Mouse (Mus musculus) gastrocnemius, postnatal 14 days (tissue): ENCODE results near the gene Rxylt1. TPM values are rescaled to one million over a fixed set of nuclear protein-coding genes. Genes with fewer than 3 reads are reported as not detected.
A peak's percentile ranks its signal among the peaks of the same experiment; 100 is the strongest.

ENCODE experiments used
- DNase-seq: peaks from one replicate; pipeline ENCODE4 v3.0.0; 2021; ENCODE audit warnings: mixed read lengths
- intact Hi-C: fragments of 180-260 bp; cut with DNase I; formaldehyde crosslinking; loops from one replicate; pipeline ENCODE4 v1.15.1; 2025; ENCODE audit warnings: low total_unique reads
- long read RNA-seq, 2 experiments: library from polyadenylated mRNA; stranded (forward); transcript quantifications; one replicate each; pipeline ENCODE4 v2.0.0; 2021
- total RNA-seq, 2 experiments: library from RNA; stranded (reverse); gene quantifications; 2 replicates each; pipeline ENCODE4 v1.2.3; 2021

Rxylt1 gene
- 10 to 100 TPM; 24.5 to 31.5 TPM for total RNA-seq
- long read RNA-seq, experiment 1, full-length matches to known transcripts: 22 of 27 reads
- long read RNA-seq, experiment 1, partial matches to known transcripts: 0 of 27 reads
- long read RNA-seq, experiment 1, other reads (novel, unspliced or antisense): 5 of 27 reads
- long read RNA-seq, experiment 2, full-length matches to known transcripts: 22 of 41 reads
- long read RNA-seq, experiment 2, partial matches to known transcripts: 1 of 41 reads
- long read RNA-seq, experiment 2, other reads (novel, unspliced or antisense): 18 of 41 reads

DNA sequence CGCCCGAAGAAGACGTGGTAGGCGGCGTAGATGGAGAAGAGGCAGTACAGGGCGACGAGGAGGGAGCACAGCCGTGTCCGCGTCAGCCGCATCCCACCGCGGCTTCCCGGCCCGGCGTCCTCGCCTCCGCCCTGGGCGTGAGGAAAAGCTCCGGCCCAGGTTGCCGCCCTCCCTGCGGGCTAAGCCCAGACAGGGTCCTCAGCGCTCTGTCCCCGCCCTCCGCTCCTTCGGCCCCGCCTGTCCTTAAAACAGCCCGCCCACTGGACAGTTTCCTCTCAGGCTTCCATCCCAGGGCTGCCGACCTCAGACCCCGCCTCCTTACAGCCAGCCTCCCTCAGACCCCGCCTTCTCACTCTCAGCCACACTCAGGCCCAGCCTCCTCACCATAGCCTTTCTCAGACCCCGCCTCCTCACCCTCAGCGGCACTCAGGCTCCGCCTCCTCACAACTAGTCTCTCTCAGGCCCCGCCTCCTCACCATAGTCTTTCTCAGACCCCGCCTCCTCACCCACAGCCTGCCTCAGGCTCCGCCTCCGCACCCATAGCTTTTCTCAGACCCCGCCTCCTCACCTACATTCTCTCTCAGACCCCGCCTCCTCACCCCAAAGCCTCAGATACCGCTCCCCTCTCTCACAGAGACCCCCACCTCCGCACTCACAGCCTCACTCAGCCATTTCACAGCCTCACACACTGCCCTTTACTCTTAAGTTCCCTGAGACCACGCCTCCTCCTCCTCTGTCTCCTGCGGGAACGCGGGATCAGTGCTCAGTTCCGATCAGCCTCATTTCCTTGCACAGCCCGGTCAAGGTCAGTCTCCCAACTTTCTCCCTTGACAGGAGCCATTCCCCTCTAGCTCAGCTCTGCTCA, at the start of gene Rxylt1:
Gene Rxylt1, minus strand, starts transcription at position 392 of the 865 bp plus-strand sequence.
- intact Hi-C loops: no loop called here
- DNase-seq: peak; percentile 95

DNA sequence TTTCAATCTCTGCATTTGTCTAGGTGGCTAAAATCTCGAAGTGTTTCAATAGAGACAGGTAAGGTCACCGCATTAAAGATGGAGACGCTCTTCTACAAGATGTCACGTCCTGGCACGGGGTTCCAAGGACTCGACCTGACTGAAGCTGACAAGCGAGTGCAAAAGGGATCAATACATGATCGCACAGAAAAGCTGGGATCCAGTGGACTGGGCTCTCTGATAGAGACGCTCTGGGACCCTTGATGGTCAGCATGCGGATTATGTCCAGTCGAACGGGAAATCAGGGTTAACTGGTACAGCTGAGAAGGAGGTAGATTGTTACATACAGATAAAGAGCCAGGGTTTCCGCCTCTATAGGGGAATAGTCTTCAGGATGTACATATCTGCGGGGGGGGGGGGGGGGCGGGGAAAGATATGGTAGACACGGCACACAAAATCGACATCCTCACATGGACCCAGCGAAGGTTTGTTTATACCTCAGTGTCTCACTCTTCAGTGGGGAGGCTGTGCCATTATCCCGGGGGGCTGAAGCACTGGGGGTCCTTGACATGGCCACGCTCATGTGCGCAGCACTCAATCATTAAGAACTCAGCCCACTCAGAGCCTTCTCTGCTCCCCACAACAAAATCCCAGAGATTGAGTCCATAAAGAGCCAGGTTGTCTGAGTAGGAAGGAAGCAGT, 24.3 kb upstream of the Rxylt1 start:
- DNase-seq: no peak
- intact Hi-C loops: no loop called here

DNA sequence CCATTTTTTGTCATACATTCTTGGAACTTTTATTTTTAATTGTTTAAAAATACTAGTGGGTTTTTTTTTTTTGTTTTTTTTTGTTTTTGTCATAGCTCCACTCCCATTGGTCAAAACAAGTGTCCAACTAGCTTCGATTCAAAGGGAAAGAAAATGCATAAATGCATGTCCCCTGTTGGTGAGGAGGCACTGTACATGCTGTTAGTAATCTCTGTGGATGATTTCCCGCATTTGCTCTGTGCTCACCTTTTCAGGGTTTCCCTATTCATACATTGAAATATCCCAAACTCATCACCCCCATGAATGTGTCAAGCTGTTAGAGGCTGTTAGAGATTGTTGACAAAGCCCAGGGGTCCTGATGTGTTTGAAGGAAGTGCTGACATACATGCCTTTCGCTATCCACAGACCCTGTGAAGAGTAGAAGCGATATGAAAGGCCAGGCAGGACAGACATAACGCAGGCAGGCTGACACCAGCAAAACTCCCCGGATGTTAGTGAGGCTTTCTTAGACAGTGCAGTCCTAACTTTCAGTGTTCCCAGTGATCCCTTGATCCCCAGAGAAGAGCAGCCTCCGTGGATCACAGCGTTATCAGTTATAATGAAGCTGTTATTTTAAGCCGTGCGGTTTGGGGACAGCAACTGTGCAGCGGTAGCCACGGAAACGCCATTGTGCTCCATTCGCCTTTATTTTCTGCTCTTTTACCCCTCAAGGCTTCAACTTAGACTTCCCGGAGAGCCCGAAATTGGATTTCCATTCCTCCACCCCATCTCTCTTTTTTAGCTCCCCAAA, 23.5 kb upstream of the Rxylt1 start:
- no peak for DNase-seq
- intact Hi-C loops: no loop called here

DNA sequence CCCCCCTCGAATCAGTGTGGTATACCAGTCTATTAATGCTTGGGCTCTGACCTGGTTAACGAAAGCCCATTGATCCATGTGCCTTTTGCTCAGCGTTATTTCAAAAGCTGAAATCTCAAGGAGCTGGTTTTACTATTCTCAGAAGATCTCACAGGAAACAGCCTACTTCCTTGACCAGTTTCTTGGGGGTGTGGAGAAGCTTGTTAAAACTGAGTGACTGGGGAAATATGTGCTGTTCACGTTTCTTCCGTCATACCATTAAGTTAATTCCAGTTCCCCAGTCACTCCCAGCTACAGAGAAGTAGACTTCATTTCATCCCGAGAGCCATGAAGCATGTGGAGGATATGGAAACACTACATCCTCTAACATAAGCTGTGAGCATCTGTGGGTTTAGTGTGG, 22.3 kb upstream of the Rxylt1 start:
- DNase-seq: no peak
- intact Hi-C loops: no loop called here

DNA sequence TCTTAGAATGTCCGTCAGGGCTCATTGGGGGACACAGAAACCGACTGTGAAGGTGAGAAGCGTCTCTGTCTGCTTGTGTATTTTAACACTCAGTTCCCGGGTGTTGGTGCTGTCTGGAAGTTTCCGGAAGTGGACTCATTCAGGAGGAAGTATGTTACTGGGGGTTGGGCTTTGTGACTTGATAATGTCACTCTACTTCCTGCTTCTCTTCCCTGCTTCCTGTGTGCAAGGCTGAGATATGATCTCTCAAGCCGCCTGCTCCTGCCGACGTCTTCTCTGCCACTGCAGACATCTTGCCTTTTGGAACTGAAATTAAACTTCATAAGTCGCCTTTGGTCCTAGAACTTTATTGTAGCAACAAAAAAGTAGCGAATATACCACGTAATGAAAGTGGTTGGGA, 19.5 kb upstream of the Rxylt1 start:
- intact Hi-C loops: no loop called here
- no peak for DNase-seq

DNA sequence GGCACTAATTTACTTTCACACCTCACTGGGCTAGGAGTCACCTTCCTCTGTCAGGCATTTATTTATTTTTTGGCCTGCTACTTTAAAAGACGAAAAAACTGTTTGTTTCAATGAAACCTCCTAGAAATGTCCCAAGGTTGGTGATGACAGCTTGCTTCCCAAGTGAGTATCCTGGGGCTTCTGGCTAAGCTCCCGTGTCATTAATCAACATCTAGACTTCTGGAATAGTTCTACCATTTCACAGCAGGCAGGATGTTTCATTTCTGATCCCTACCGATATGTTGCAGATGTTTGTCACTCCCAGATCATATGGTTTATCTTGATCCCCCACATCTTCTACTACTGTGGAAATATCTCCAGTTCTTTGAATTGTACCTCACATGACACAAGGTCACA, 9.5 kb upstream of the Rxylt1 start:
- DNase-seq: no peak
- intact Hi-C loops: loop anchor here (10.0 kb wide), 1 partner anchor 338 kb away; the partner anchor contains the start of gene Avpr1a

DNA sequence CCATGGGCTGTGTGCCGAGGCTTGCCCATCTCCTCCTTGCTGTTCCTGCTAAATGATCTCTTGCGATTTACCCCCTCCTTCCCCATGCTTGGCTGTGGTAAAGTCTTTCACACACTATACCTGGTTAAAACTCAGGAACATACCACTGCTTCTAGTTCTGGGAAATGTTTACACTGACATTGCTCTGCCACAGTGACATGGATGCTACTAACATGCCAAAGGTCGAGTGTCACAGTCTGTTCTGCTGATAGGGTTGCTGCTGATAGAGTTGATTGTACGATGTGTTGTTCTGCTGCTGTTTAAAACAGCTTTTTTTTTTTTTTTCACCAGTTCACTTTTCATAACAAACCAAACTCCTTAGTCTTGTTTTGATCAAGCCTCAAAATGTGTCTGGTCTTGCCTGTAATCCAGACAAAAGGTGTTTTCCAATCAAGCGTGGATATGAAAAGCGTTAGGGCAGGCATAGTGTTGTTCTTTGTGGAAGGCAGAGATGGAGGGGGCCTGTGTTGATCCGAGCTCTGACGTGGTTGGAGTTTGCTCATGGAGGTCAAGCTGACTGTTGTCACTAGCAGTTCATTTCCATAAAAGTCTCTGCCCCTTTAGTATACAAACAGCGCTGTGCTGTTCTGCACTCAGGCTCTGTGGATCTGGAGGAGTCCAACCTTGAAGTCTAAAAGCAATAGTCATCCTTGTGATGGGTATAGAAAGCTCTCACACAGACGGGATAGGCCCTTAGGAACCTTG, 8.9 kb upstream of the Rxylt1 start:
- intact Hi-C loops: loop anchor here (10.0 kb wide), 1 partner anchor 339 kb away; the partner anchor contains the start of gene Avpr1a
- DNase-seq: no peak

DNA sequence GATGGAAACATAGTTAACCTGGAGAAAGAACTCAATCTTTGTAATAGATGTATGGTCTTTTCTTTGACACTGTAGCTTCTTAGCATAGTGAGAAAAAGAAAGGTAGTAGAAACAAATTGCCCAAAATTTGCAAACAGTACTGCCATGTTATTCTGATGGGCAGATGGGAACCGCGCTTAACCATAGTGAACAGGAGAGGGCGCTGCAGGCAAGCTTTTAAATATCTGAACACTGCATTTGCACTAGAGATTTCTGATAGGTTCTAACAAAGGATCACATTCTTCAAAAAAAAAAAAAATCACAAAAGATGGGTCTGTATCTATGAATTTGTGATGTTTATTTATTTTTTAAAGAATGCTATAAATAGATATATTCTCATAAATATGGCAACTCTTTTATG, 8.2 kb upstream of the Rxylt1 start:
- DNase-seq: peak; percentile 35
- intact Hi-C loops: loop anchor here (10.0 kb wide), 1 partner anchor 339 kb away; the partner anchor contains the start of gene Avpr1a

DNA sequence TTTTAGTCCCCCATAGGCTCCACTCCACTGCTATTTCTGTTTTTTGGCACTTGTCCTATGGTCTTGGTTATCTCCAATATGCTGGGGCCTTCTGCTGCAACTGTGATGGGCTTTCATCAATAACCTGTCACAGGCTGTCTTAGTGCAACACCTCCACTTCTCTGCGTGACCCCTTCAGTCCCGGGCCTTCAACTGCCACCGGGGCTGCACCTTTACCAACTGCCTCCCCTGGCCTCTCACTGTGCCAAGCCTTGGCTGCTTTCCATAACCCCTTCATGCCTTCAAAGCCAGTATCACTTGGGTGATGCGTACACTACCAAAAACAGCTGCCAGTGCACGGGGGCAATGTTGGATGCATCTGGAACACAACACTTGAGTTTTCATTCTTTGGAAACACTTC, 5.5 kb upstream of the Rxylt1 start:
- intact Hi-C loops: loop anchor here (5.0 to 10.0 kb wide), 2 partner anchors 342 to 425 kb away; partner anchors contain the start of gene Avpr1a
- DNase-seq: no peak

DNA sequence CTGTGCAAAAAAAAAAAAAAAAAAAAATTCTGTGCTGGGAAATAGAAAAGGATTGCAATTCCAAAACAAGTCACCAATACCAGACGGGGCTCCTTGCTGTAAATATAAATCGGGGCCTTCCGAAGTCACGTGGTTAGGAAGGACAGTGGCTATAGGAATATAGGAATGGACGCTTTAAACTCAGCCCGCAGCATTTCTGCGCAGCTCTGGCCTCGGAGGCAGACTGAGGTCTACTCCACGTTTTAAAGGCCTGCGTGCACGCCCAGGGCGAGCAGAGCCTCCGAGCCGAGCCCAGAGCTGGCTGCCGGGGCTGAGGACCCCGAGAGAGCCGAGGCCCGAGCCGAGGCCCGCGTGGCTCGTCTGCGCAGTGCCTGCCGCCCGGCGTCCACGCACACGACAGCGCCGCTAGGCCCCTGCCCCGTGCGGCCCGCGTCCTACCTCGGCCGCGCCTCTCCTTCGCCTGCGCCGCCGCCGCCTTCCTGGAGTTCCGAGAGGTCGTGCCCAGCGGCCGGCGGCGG, 650 bp downstream of the Rxylt1 start:
- intact Hi-C loops: no loop called here
- no peak for DNase-seq

DNA sequence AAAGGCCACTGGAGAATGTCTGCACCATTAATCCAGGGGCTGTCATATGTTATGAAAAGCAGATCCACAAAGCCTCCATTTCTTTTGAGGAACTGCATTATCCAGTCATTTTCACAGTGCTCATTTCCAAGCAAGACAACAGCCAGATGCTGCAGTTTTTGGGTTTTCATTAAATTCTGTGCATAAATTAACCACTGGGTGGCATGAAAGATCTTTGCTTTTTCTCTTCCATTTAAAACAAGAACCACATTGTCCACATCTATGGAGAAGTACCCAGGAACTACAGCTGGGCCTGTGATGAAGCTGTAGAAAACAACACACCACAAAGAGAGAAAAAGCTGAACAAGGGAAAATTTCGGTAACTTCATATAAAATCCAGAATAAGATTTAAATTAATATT, 6.7 kb downstream of the Rxylt1 start:
- intact Hi-C loops: no loop called here
- no peak for DNase-seq

DNA sequence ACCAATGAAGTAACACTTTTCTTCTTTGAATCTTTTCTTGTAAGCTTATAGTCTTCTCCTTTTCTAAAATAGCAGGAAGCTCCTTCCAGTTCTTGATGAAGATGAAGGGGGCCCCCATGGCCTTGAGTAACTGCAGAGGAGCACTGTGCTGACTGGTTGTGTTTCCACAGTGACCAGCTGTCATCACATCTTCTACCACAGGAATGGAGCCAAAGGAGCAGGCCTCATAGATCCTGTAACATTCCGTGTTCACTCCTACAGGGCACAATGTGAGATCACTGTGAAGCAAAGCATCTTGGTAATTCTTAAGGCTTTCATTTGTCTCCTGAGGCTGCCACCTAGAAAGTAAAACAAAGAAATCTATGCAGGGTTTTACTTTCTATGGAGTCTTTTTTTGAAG, 15.8 kb downstream of the Rxylt1 start:
- intact Hi-C loops: no loop called here
- DNase-seq: no peak

DNA sequence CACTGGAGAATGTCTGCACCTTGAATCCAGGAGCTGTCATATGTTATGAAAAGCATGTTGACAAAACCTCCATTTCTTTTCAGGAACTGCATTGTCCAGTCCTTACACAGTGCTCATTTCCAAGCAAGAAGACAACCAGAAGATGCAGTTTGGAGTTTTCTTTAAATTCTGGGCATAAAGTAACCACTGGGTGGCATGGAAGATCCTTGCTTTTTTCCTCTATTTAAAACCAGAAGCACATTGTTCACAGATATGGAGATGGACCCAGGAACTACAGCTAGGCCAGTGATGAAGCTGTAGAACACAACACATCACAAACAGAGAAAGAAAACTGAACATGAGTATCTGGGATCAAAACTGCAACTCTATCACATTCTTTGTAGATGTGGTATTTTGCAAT, 28.0 kb downstream of the Rxylt1 start:
- intact Hi-C loops: no loop called here

DNA sequence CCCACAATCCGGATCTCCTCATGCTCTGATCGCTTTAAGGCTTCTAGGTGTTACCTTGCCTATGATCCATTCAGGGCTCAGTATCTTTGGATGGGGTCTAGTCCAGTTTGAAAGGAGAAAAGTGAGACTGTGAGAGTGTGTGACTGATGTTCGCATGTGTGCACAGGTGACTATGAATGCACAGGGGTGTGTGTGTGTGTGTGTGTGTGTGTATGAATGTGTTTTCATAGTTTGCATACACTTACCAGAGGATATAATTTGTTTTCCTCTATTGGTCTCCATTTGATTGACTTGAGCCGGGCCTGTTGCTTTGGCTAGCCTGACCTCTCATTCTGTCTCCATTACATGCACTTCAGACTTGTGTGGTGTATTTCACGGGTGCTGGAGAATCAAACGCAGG, 41.3 kb downstream of the Rxylt1 start:
- DNase-seq: no peak
- intact Hi-C loops: no loop called here

More for the DNA sequence above, 28.0 kb downstream of the Rxylt1 start:
- DNase-seq: no peak

DNA sequence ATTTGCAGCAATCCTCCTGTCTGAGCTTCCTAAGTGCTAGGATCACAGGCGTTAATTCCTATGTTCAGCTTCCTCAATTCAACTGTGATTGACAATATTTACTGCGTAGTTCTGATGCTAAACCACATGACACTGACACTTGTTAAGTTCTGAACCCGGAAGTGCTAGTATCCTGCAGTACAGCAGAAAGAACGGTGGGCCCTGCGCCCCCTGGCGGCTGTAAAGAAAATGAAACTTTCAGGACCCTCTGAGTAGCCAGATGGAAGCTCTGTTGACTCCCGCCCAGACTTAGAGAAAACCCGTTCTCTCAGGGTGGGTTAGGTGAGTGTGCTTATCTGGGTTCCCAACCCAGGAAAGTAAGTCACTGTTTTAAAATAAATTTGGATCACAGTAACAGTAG, 42.6 kb downstream of the Rxylt1 start:
- intact Hi-C loops: loop anchor here (5.0 kb wide), 1 partner anchor 352 kb away; no protein-coding TSS in a partner anchor
- peak; percentile 48 for DNase-seq

DNA sequence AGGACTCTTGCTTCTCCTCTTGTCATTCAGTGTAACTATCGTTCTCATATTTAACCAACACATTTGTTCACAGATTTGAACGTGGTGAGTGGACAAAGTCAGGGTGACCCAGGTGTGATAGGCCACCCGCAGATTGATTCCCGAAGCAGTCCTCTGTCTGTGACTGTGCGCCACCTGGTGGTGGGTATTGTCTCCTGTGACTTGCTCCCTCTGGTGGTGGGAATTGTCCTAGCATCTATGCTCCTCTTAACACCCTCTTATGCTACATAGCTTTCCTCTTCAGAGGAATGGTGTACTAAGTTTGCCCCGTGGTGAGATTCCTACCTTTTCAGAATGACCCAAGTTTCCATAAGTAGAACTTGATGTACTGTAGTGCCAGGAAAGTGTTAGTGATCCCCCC, 45.3 kb downstream of the Rxylt1 start:
- peak; percentile 81 for DNase-seq
- intact Hi-C loops: loop anchor here (2.0 to 5.0 kb wide), 2 partner anchors 221 to 350 kb away; no protein-coding TSS in a partner anchor

DNA sequence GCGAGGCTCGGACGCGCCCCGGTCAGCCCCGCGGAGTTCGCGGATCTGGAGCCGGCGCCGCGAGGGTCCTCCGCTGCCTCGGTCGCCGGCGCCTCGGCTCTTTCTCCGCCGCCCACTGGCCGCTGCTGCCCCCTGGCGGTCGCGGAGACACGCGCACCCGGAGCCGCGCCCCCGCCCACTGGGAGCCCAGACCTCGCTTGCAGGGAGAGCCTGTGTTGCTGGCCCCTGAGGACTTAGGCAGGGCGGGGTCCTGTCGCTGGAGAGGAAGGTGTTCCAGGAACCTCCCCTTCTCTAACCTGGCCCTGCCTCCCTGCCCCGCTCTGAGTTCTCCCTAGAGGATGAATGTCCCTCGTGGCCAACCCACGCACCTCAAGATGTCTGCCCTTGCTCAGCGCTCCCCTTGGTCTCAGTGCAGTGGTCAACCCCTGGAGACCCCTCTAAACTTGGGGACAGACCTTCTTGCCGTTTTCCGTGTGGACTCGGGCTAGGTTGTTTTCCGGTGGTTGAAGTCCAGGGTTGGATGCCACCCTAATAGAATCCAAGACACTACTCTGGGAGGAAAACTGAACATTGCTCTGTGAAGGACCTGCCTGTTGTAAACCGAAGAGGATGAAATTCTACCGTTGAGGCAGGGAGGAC, 49.3 kb downstream of the Rxylt1 start:
- peak; percentile 86 for DNase-seq
- intact Hi-C loops: no loop called here
